Mouse (Mus musculus) forebrain, embryonic 14.5 days (tissue): ENCODE results near the gene Slc27a4. TPM values are rescaled to one million over a fixed set of nuclear protein-coding genes. Genes with fewer than 3 reads are reported as not detected.
A peak's percentile ranks its signal among the peaks of the same experiment; 100 is the strongest.

Experiments
- ATAC-seq: fragments of 200-750 bp; cut with Nextera tagmentation; 2 replicates; pipeline ENCODE4 v1.8.0; 2017; ENCODE audit warnings: mild to moderate bottlenecking, moderate library complexity
- DNase-seq: peaks from one replicate; pipeline ENCODE4 v3.0.0-alpha.2; 2015; ENCODE audit warnings: low spot score
- H3K27ac ChIP-seq: fragments of 300-500 bp; sonication (generic); 2 replicates; pipeline ENCODE4 v1.5.1; 2014; ENCODE audit warnings: low read depth, mild to moderate bottlenecking, control low read depth, low read length, moderate library complexity
- H3K27me3 ChIP-seq: fragments of 300-500 bp; sonication (generic); replicated peaks from 2 replicates; pipeline ENCODE4 v1.6.1; 2014; ENCODE audit warnings: low read length, control low read depth, mixed read lengths; ENCODE audit not compliant: control insufficient read depth, insufficient read depth
- H3K36me3 ChIP-seq: fragments of 300-500 bp; sonication (generic); 2 replicates; pipeline ENCODE4 v1.6.1; 2014; ENCODE audit warnings: low read length, control low read depth; ENCODE audit not compliant: control insufficient read depth, insufficient read depth
- H3K4me1 ChIP-seq: fragments of 300-500 bp; sonication (generic); 2 replicates; pipeline ENCODE4 v1.6.1; 2014; ENCODE audit warnings: antibody characterized with exemption, low read length, control low read depth; ENCODE audit not compliant: control insufficient read depth, insufficient read depth
- H3K4me2 ChIP-seq: fragments of 300-500 bp; sonication (generic); 2 replicates; pipeline ENCODE4 v1.6.1; 2014; ENCODE audit warnings: mild to moderate bottlenecking, control low read depth, low read length
- H3K4me3 ChIP-seq: fragments of 300-500 bp; sonication (generic); 2 replicates; pipeline ENCODE4 v1.5.1; 2014; ENCODE audit warnings: low read depth, low read length, control low read depth
- H3K9ac ChIP-seq: fragments of 300-500 bp; sonication (generic); 2 replicates; pipeline ENCODE4 v1.6.1; 2014; ENCODE audit warnings: mild to moderate bottlenecking, low read length, control low read depth, moderate library complexity
- H3K9me3 ChIP-seq: fragments of 300-500 bp; sonication (generic); replicated peaks from 2 replicates; pipeline ENCODE4 v1.6.1; 2016; ENCODE audit warnings: low read length, control low read depth, mixed read lengths; ENCODE audit not compliant: control insufficient read depth
- WGBS: fragments of 180-500 bp; shearing (Covaris S2); extraction: QIAGEN DNeasy Blood & Tissue Kit; methylation state at CpG from one replicate; pipeline ENCODE4 v1.1.7; 2014; 5-methylcytosine and 5-hydroxymethylcytosine counted together
- microRNA-seq: library from miRNA; unstranded; fragments of <30 nt; microRNA quantifications from one replicate; pipeline ENCODE4, GENCODE M21; 2016
- polyA plus RNA-seq: library from polyadenylated mRNA; unstranded; fragments of >200 nt; fragmentation: Nextera tagmentation; extraction: Ambion mirVana; gene quantifications from 2 replicates; pipeline ENCODE4 v1.2.1, GENCODE M21; 2014

Slc27a4 gene
- polyA plus RNA-seq, 1 experiment from 2014 or later = 22.6 TPM

GRCm38 (mm10) chr2:29858748-29859473, 56.5 kb downstream of the Slc27a4 start:
- 9% methylated on average over 5 of the region's 5 CpGs for WGBS
- Histone ChIP-seq H3K27me3 (peaks cover 6% of the 10 kb centered on the region; the same call in 1 of the 2 replicates), H3K36me3 (no peaks in the 10 kb centered on the region), H3K9me3 (no peaks in the 10 kb centered on the region), H3K4me3 (no peak overlapping the region), H3K4me1 (0 out of 2 replicates have a peak, but pooled peaks cover 4% of the 10 kb centered on the region), H3K27ac (no peak overlapping the region), H3K4me2 (no peak overlapping the region), H3K9ac (no peak overlapping the region)
- ATAC-seq (no peak), DNase-seq (peak; percentile 52)

GRCm38 (mm10) chr2:29865125-29865524, 62.7 kb downstream of the Slc27a4 start:
- Histone ChIP-seq H3K9ac (no peak overlapping the region), H3K9me3 (no peaks in the 10 kb centered on the region), H3K27ac (no peak overlapping the region), H3K27me3 (0 out of 2 replicates have a peak, but pooled peaks cover 3% of the 10 kb centered on the region), H3K4me3 (no peak overlapping the region), H3K4me2 (no peak overlapping the region), H3K36me3 (no peaks in the 10 kb centered on the region), H3K4me1 (peaks cover under 1% of the 10 kb centered on the region; the same call in 1 of the 2 replicates)
- 74% methylated on average over 4 of the region's 4 CpGs for WGBS
- DNase-seq (no peak), ATAC-seq (no peak)

Small RNAs within 50 kb of the gene (microRNA-seq; reads per million reads assigned to microRNA genes)
- gene Mir219a-2 = not detected
- gene Mir219b = not detected

Other genes with a start within 250 kb of the Slc27a4 start
- 17.3 and 19.9 TPM in 2 replicates for gene Rapgef1, start 182.9 kb upstream of the Slc27a4 start, polyA plus RNA-seq
- not detected in 2 replicates for gene Gm13420, start 50.9 kb upstream of the Slc27a4 start, polyA plus RNA-seq
- not detected in 2 replicates for gene Gm13547, start 43.3 kb upstream of the Slc27a4 start, polyA plus RNA-seq
- gene Coq4, start 15.1 kb upstream of the Slc27a4 start, polyA plus RNA-seq = 36.0 and 37.5 TPM in 2 replicates
- gene Trub2, start 14.1 kb upstream of the Slc27a4 start, polyA plus RNA-seq = 26.8 and 31.1 TPM in 2 replicates
- 20.7 and 21.0 TPM in 2 replicates for gene Urm1, start 17.4 kb downstream of the Slc27a4 start, polyA plus RNA-seq
- gene Cercam, start 66.5 kb downstream of the Slc27a4 start, polyA plus RNA-seq = 3.1 and 3.9 TPM in 2 replicates
- 36.4 and 43.6 TPM in 2 replicates for gene Odf2, start 86.6 kb downstream of the Slc27a4 start, polyA plus RNA-seq
- gene Gle1, start 132.8 kb downstream of the Slc27a4 start, polyA plus RNA-seq = 54.0 and 63.3 TPM in 2 replicates
- 310 and 312 TPM in 2 replicates for gene Sptan1, start 162.9 kb downstream of the Slc27a4 start, polyA plus RNA-seq
- gene Wdr34, start 246.2 kb downstream of the Slc27a4 start, polyA plus RNA-seq = 51.4 and 63.1 TPM in 2 replicates